In genomic region chr2:101508116-101508515, GRCm38 (mm10) we compare ENCODE assay signal across 26 mouse cellular contexts.
"Had no signal": no experiment of that assay in that cellular context is flagged by ENCODE, and none has a peak within 500 bp of the region (broad histone marks: within the 10 kb centered on the region; RNA-seq: fewer than 3 reads in every experiment).

No protein-coding gene starts in this region.

- H3K4me2 ChIP-seq: heart, embryonic 12.5 days; hindbrain, embryonic 12.5 days; hindbrain, embryonic 14.5 days; intestine, embryonic 15.5 days; limb, embryonic 13.5 days; liver, embryonic 11.5 days; liver, embryonic 13.5 days had no signal

- H3K9me3 ChIP-seq: heart, embryonic 10.5 days; heart, embryonic 12.5 days; hindbrain, embryonic 10.5 days; hindbrain, embryonic 12.5 days; intestine, embryonic 15.5 days; limb, embryonic 13.5 days; liver, embryonic 13.5 days had no signal

- H3K36me3 ChIP-seq: heart, embryonic 10.5 days; heart, embryonic 12.5 days; hindbrain, embryonic 10.5 days; hindbrain, embryonic 12.5 days; intestine, embryonic 15.5 days; limb, embryonic 13.5 days; liver, embryonic 13.5 days had no signal

- H3K4me3 ChIP-seq: gastrocnemius, adult 2 months; heart, embryonic 10.5 days; heart, embryonic 12.5 days; hindbrain, embryonic 10.5 days; hindbrain, embryonic 12.5 days; intestine, embryonic 15.5 days; layer of hippocampus, adult 2 months; left cerebral cortex, adult 2 months; limb, embryonic 13.5 days; liver, embryonic 13.5 days had no signal

- H3K27me3 ChIP-seq: heart, embryonic 12.5 days; hindbrain, embryonic 12.5 days; intestine, embryonic 15.5 days; limb, embryonic 13.5 days; liver, embryonic 13.5 days had no signal

- H3K27ac ChIP-seq: gastrocnemius, adult 2 months; heart, embryonic 10.5 days; hindbrain, embryonic 10.5 days; hindbrain, embryonic 12.5 days; hindbrain, embryonic 14.5 days; intestine, embryonic 15.5 days; layer of hippocampus, adult 2 months; left cerebral cortex, adult 2 months; limb, embryonic 13.5 days; liver, embryonic 13.5 days had no signal

- ATAC-seq: hindbrain, embryonic 16.5 days; inflammation-experienced regulatory T-cells, adult 6 months; intestine, embryonic 15.5 days; intestine, postnatal 0 days had no signal

- H3K4me1 ChIP-seq: heart, embryonic 10.5 days; heart, embryonic 12.5 days; hindbrain, embryonic 10.5 days; hindbrain, embryonic 12.5 days; intestine, embryonic 15.5 days; limb, embryonic 13.5 days; liver, embryonic 13.5 days had no signal

- H3K9ac ChIP-seq: heart, embryonic 12.5 days; hindbrain, embryonic 12.5 days; hindbrain, embryonic 14.5 days; intestine, embryonic 15.5 days; limb, embryonic 13.5 days; liver, embryonic 13.5 days had no signal

- DNase-seq: gastrocnemius, adult 2 months; gastrocnemius, postnatal 10 days; gastrocnemius, postnatal 25 days; heart, adult 18-20 months; heart, postnatal 10 days; heart, postnatal 4 days; kidney, adult 18-20 months; kidney, adult 8-10 months; kidney, postnatal 10 days; kidney, postnatal 25 days; kidney, postnatal 4 days; liver; liver, embryonic 13.5 days had no signal
